Mouse (Mus musculus) MEL (cell line): ENCODE data around the gene Gnao1. TPM values are rescaled to one million over a fixed set of nuclear protein-coding genes. Genes with fewer than 3 reads are reported as not detected.

ENCODE experiments used
- DNase-seq: peaks from one replicate; pipeline ENCODE4 v3.0.0; 2011; ENCODE audit warnings: low read depth, low spot score
- H3K27ac ChIP-seq: 2 replicates; pipeline ENCODE4 v1.5.1; 2012; ENCODE audit warnings: low read depth, mild to moderate bottlenecking, control low read depth, low read length, moderate library complexity; ENCODE audit not compliant: control insufficient read depth
- H3K27me3 ChIP-seq, 2 experiments: fragments of 150-350 bp in 1 of 2; sonication (generic) in 1 of 2; 2 replicates each; pipeline ENCODE4 v1.6.1; 2012; ENCODE audit warnings: low read length in 2 of 2, mild to moderate bottlenecking in 2 of 2, improper control_type of control experiment in 1 of 2, moderate library complexity in 1 of 2; ENCODE audit not compliant: insufficient read depth in 2 of 2, control insufficient read depth in 1 of 2
- H3K36me3 ChIP-seq, 2 experiments: 2 replicates each; pipeline ENCODE4 v1.6.1; 2012 to 2014; ENCODE audit warnings: low read length in 2 of 2, improper control_type of control experiment in 1 of 2, inconsistent platforms in 1 of 2, mild to moderate bottlenecking in 1 of 2; ENCODE audit not compliant: insufficient read depth in 2 of 2, control insufficient read depth in 1 of 2
- H3K4me1 ChIP-seq, 2 experiments: fragments of 150-350 bp in 1 of 2; sonication (generic) in 1 of 2; 2 replicates each; pipeline ENCODE4 v1.6.1; 2012; ENCODE audit warnings: low read length in 2 of 2, improper control_type of control experiment in 1 of 2, mild to moderate bottlenecking in 1 of 2; ENCODE audit not compliant: insufficient read depth in 2 of 2, control insufficient read depth in 1 of 2
- H3K4me3 ChIP-seq, 2 experiments: fragments of 150-350 bp in 1 of 2; sonication (generic) in 1 of 2; 2 replicates each; pipeline ENCODE4 v1.5.1; 2012; ENCODE audit warnings: low read depth in 2 of 2, low read length in 2 of 2, mild to moderate bottlenecking in 2 of 2, moderate library complexity in 2 of 2, control low read depth in 1 of 2, improper control_type of control experiment in 1 of 2; ENCODE audit not compliant: control insufficient read depth in 1 of 2, insufficient read depth in 1 of 2
- H3K79me2 ChIP-seq: 2 replicates; pipeline ENCODE4 v1.6.1; 2012; ENCODE audit warnings: mild to moderate bottlenecking, low read length, moderate library complexity; ENCODE audit not compliant: control insufficient read depth, poor library complexity, insufficient read depth
- H3K9ac ChIP-seq: 2 replicates; pipeline ENCODE4 v1.6.1; 2012; ENCODE audit warnings: low read depth, mild to moderate bottlenecking, control low read depth, low read length, moderate library complexity; ENCODE audit not compliant: control insufficient read depth, poor library complexity, severe bottlenecking
- H3K9me3 ChIP-seq: fragments of 150-350 bp; sonication (generic); replicated peaks from 2 replicates; pipeline ENCODE4 v1.6.1; 2012; ENCODE audit warnings: mild to moderate bottlenecking, low read length, improper control_type of control experiment, moderate library complexity; ENCODE audit not compliant: insufficient read depth
- CHD1 ChIP-seq: IDR thresholded peaks from 2 replicates; pipeline ENCODE4 v1.6.1; 2012; ENCODE audit warnings: low read depth, mild to moderate bottlenecking, inconsistent platforms, low read length, improper control_type of control experiment
- ETS1 ChIP-seq: IDR thresholded peaks from 2 replicates; pipeline ENCODE4 v1.6.1; 2012; ENCODE audit warnings: low read depth, mild to moderate bottlenecking, inconsistent platforms, low read length, improper control_type of control experiment, moderate library complexity
- GABPA ChIP-seq: IDR thresholded peaks from 2 replicates; pipeline ENCODE4 v1.6.1; 2012; ENCODE audit warnings: low read depth, mild to moderate bottlenecking, inconsistent platforms, low read length, improper control_type of control experiment, moderate library complexity
- MAZ ChIP-seq: IDR thresholded peaks from 2 replicates; pipeline ENCODE4 v1.6.1; 2012; ENCODE audit warnings: low read depth, mild to moderate bottlenecking, inconsistent platforms, low read length, improper control_type of control experiment
- MEF2A ChIP-seq: IDR thresholded peaks from 2 replicates; pipeline ENCODE4 v1.6.1; 2014; ENCODE audit warnings: low read depth, mild to moderate bottlenecking, inconsistent platforms, low read length, improper control_type of control experiment; ENCODE audit not compliant: poor library complexity, insufficient replicate concordance, severe bottlenecking; ENCODE audit errors: extremely low read depth
- MXI1 ChIP-seq: IDR thresholded peaks from 2 replicates; pipeline ENCODE4 v1.6.1; 2011; ENCODE audit warnings: mild to moderate bottlenecking, low read depth, low read length, improper control_type of control experiment
- NRF1 ChIP-seq: IDR thresholded peaks from 2 replicates; pipeline ENCODE4 v1.6.1; 2014; ENCODE audit warnings: low read depth, mild to moderate bottlenecking, inconsistent platforms, low read length, improper control_type of control experiment, moderate library complexity; ENCODE audit not compliant: poor library complexity, insufficient read depth, severe bottlenecking
- POLR2A ChIP-seq, 2 experiments: IDR thresholded peaks; 2 replicates each; pipeline ENCODE4 v1.6.1; 2011 to 2012; ENCODE audit warnings: low read length in 2 of 2, mild to moderate bottlenecking in 2 of 2, control low read depth in 1 of 2, improper control_type of control experiment in 1 of 2, low read depth in 1 of 2, moderate library complexity in 1 of 2; ENCODE audit not compliant: control insufficient read depth in 1 of 2, insufficient read depth in 1 of 2, poor library complexity in 1 of 2
- RAD21 ChIP-seq: IDR thresholded peaks from 2 replicates; pipeline ENCODE4 v1.6.1; 2011; ENCODE audit warnings: mild to moderate bottlenecking, low read depth, low read length, improper control_type of control experiment
- RCOR1 ChIP-seq: IDR thresholded peaks from 2 replicates; pipeline ENCODE4 v1.6.1; 2012; ENCODE audit warnings: low read depth, mild to moderate bottlenecking, inconsistent platforms, low read length, improper control_type of control experiment
- SIN3A ChIP-seq: IDR thresholded peaks from 2 replicates; pipeline ENCODE4 v1.6.1; 2012; ENCODE audit warnings: low read length, improper control_type of control experiment, inconsistent platforms
- SMC3 ChIP-seq: IDR thresholded peaks from 2 replicates; pipeline ENCODE4 v1.6.1; 2011; ENCODE audit warnings: low read depth, low read length, improper control_type of control experiment
- TBP ChIP-seq: IDR thresholded peaks from 2 replicates; pipeline ENCODE4 v1.8.0; 2011; ENCODE audit warnings: low read depth, low read length, improper control_type of control experiment
- USF1 ChIP-seq: IDR thresholded peaks from 2 replicates; pipeline ENCODE4 v1.6.1; 2014; ENCODE audit warnings: low read depth, mild to moderate bottlenecking, inconsistent platforms, low read length, improper control_type of control experiment, moderate library complexity
- polyA plus RNA-seq, 2 experiments: library from polyadenylated mRNA; stranded (reverse) in 1 of 2; unstranded in 1 of 2; fragments of >175 nt in 1 of 2; fragments of >200 nt in 1 of 2; gene quantifications; 2 replicates each; pipeline versions ENCODE4 v1.2.1 to v1.2.4; 2012; ENCODE audit warnings: low replicate concordance in 2 of 2, low read depth in 1 of 2; ENCODE audit not compliant: insufficient read length in 2 of 2, insufficient read depth in 1 of 2, missing spikeins in 1 of 2
- total RNA-seq: library from RNA; depleted of rRNA; stranded (reverse); fragments of 300-350 nt; gene quantifications from 2 replicates; pipeline ENCODE4 v1.2.3, GENCODE M21; 2012

Gnao1 gene
- total and polyA plus RNA-seq, 3 experiments: 0.03 TPM; not detected in 2

DNA sequence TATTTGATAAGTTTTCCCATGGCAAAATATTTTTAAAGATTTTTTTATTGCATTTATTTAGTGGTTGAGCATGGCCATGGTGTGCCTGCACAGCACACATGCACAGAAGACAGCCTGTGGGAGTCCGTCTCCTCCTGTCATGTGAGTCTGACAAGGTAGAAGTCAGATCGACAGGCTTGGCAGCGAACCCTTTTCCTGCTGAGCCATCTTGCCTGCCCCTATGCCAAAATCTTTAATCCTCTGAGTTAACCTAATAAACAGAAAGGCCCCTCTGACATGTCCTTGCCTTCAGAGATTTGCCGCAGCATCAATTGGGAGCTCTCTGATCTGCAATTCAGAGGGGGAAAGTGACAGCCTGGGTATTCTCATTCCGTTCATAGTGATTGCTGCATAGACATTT, 26.0 kb downstream of the Gnao1 start:
- no peaks in the 10 kb centered on the region for H3K9me3 ChIP-seq
- no peak for TF ChIP-seq ETS1
- DNase-seq: no peak
- no peak overlapping the region for H3K9ac ChIP-seq
- H3K4me1 ChIP-seq: no peaks in the 10 kb centered on the region
- H3K4me3 ChIP-seq: no peak overlapping the region
- no peaks in the 10 kb centered on the region for H3K27me3 ChIP-seq
- H3K36me3 ChIP-seq: no peaks in the 10 kb centered on the region
- no peaks in the 10 kb centered on the region for H3K79me2 ChIP-seq
- no peak overlapping the region for H3K27ac ChIP-seq

DNA sequence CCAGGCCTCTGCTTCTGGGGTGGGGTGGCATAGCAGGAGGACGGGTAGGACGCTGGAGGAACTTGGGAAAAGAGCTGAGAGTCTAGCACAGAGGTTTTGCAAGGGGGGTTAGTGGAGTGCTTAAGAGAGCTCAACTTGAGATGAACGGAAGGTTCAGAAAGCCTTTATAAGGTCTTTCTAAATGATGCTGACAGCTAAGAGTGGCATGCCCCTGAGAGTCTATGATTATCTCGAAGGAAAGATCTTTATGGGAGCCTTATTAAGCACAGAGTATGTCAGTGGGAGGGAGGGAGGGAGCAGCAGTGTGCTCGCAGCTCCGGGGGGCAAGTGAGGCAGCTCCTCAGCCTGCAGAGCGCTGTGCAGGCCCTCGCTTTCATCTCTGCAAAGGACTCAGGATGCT, 29.3 kb downstream of the Gnao1 start:
- no peaks in the 10 kb centered on the region for H3K27me3 ChIP-seq
- H3K79me2 ChIP-seq: no peaks in the 10 kb centered on the region
- TF ChIP-seq MAZ (no peak), POLR2A (IDR thresholded peaks at IDR 0.05; ENCODE audit: control insufficient read depth in 1 of 2, insufficient read depth in 1 of 2, low read depth in 1 of 2, low read length in 2 of 2, poor library complexity in 1 of 2) (no peak), TBP (no peak)
- TF ChIP-seq, all 39 proteins: peak for 0
- Histone ChIP-seq H3K9me3 (no peaks in the 10 kb centered on the region), H3K4me3 (no peak overlapping the region), H3K27ac (no peak overlapping the region), H3K4me1 (no peaks in the 10 kb centered on the region), H3K9ac (no peak overlapping the region), H3K36me3 (no peaks in the 10 kb centered on the region)
- DNase-seq: no peak

DNA sequence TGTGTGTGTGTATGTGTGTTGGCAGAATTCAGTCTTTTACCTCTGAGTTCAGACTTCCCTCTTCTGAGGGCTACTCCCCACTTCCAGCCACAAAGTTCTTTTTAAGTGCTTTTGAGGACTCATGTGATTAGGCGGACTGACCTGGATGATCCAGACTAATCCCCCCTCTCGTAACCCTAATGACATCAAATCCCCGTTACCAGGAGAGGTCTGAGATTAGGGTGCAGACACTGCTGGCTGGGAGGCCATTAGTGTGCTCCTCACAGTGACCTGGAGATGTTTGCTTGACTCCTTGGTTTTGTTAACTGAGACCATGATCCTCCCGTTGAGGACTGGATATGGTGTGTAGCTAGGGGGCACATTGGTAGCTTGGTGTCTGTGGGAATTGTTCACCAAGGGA, 30.7 kb downstream of the Gnao1 start:
- Histone ChIP-seq H3K36me3 (no peaks in the 10 kb centered on the region), H3K27ac (no peak overlapping the region), H3K9ac (no peak overlapping the region), H3K9me3 (no peaks in the 10 kb centered on the region)
- DNase-seq: no peak
- no peak for TF ChIP-seq CHD1
- TF ChIP-seq SMC3: no peak
- TF ChIP-seq SIN3A: no peak
- TF ChIP-seq RCOR1: no peak
- no peak for TF ChIP-seq MEF2A
- TF ChIP-seq RAD21: no peak
- TF ChIP-seq MXI1: no peak
- no peak for TF ChIP-seq USF1
- no peak for TF ChIP-seq NRF1
- no peak for TF ChIP-seq GABPA
- TF ChIP-seq, all 39 proteins: peak for 0
- Histone ChIP-seq H3K4me3 (no peak overlapping the region), H3K4me1 (no peaks in the 10 kb centered on the region), H3K79me2 (no peaks in the 10 kb centered on the region), H3K27me3 (no peaks in the 10 kb centered on the region)
